Mouse (Mus musculus) small intestine, adult 2 months (tissue): ENCODE measurements around the gene Plxdc1. TPM values are rescaled to one million over a fixed set of nuclear protein-coding genes. Genes with fewer than 3 reads are reported as not detected.

ENCODE experiments used
- H3K27ac ChIP-seq: fragments of 200-500 bp; 2 replicates; pipeline ENCODE4 v1.5.1; 2012; ENCODE audit warnings: low read depth, low read length, control low read depth, inconsistent platforms; ENCODE audit not compliant: insufficient read depth
- H3K27me3 ChIP-seq: fragments of 200-500 bp; 2 replicates; pipeline ENCODE4 v1.6.1; 2012; ENCODE audit warnings: mild to moderate bottlenecking, moderate library complexity, low read length, inconsistent platforms; ENCODE audit not compliant: control insufficient read depth, insufficient read depth
- H3K36me3 ChIP-seq: fragments of 200-500 bp; 2 replicates; pipeline ENCODE4 v1.6.1; 2012; ENCODE audit warnings: mild to moderate bottlenecking, low read length, control low read depth, inconsistent platforms; ENCODE audit not compliant: control insufficient read depth, insufficient read depth
- H3K4me1 ChIP-seq: fragments of 200-500 bp; 2 replicates; pipeline ENCODE4 v1.6.1; 2012; ENCODE audit warnings: low read length, inconsistent platforms, mixed read lengths; ENCODE audit not compliant: control insufficient read depth, insufficient read depth, insufficient read length
- H3K4me3 ChIP-seq: fragments of 200-500 bp; 2 replicates; pipeline ENCODE4 v1.5.1; 2012; ENCODE audit warnings: low read depth, mild to moderate bottlenecking, control low read depth, inconsistent platforms, low read length, moderate library complexity
- CTCF ChIP-seq: fragments of 200-500 bp; IDR thresholded peaks from 2 replicates; pipeline ENCODE4 v1.5.1; 2012; ENCODE audit warnings: low read depth, mild to moderate bottlenecking, control low read depth, inconsistent platforms, low read length, moderate library complexity, mixed read lengths; ENCODE audit not compliant: insufficient replicate concordance, insufficient read length; ENCODE audit errors: extremely low read depth
- POLR2A ChIP-seq: fragments of 200-500 bp; IDR thresholded peaks from 2 replicates; pipeline ENCODE4 v1.6.1; 2012; ENCODE audit warnings: low read depth, mild to moderate bottlenecking, control low read depth, inconsistent platforms, low read length, moderate library complexity
- WGBS: fragments of 180-500 bp; shearing (Covaris S2); methylation state at CpG from one replicate; pipeline ENCODE4 v1.1.7; 2018; 5-methylcytosine and 5-hydroxymethylcytosine counted together
- polyA plus RNA-seq: library from polyadenylated mRNA; depleted of rRNA; stranded (reverse); fragments of >200 nt; gene quantifications from 2 replicates; pipeline ENCODE4 v1.2.3, GENCODE M21; 2012; rRNA removed

Gene Plxdc1
- polyA plus RNA-seq = 1.1 and 1.6 TPM in 2 replicates

GRCm38 (mm10) chr11:97985727-97986677 is at the start of gene Plxdc1:
TSS of gene Plxdc1 (minus strand) at chr11:97986444.
- no peaks in the 10 kb centered on the region for H3K36me3 ChIP-seq
- WGBS = 4% methylated on average over 61 of the region's 74 CpGs
- peaks cover 12% of the 10 kb centered on the region for H3K27me3 ChIP-seq
- peak within 1 kb of the TSS; percentile 77 for H3K4me3 ChIP-seq
- H3K4me1 ChIP-seq = no peaks in the 10 kb centered on the region
- no peak within 1 kb of the TSS for H3K27ac ChIP-seq
- no peak for TF ChIP-seq POLR2A
- TF ChIP-seq CTCF = no peak

- Histone ChIP-seq H3K4me1 (no peaks in the 10 kb centered on the region; the same call in 1 of the 2 replicates), H3K27me3 (peaks cover 17% of the 10 kb centered on the region), H3K27ac (no peak overlapping the region), H3K4me3 (peak overlapping the region; percentile 4; the same call in 1 of the 2 replicates), H3K36me3 (no peaks in the 10 kb centered on the region)
- TF ChIP-seq CTCF (no peak), POLR2A (no peak)
- WGBS = 2% methylated on average over 26 of the region's 27 CpGs
These were observed 49.7 kb upstream of the Plxdc1 start for GRCm38 (mm10) chr11:98035977-98036377.

- TF ChIP-seq POLR2A = no peak
- no peak for TF ChIP-seq CTCF
- WGBS = 76% methylated on average over 4 of the region's 4 CpGs
- no peak overlapping the region for H3K27ac ChIP-seq
- H3K4me3 ChIP-seq = no peak overlapping the region
- no peaks in the 10 kb centered on the region; the same call in 1 of the 2 replicates for H3K4me1 ChIP-seq
- peaks cover 8% of the 10 kb centered on the region for H3K36me3 ChIP-seq
- peaks cover 17% of the 10 kb centered on the region for H3K27me3 ChIP-seq
These were observed 48.6 kb upstream of the Plxdc1 start for GRCm38 (mm10) chr11:98034840-98035239.

- H3K27ac ChIP-seq = no peak overlapping the region
- TF ChIP-seq CTCF (no peak), POLR2A (no peak)
- H3K4me1 ChIP-seq = no peaks in the 10 kb centered on the region; the same call in 1 of the 2 replicates
- WGBS = 77% methylated on average over 5 of the region's 5 CpGs
- peaks cover 15% of the 10 kb centered on the region for H3K36me3 ChIP-seq
- no peak overlapping the region for H3K4me3 ChIP-seq
- peaks cover 17% of the 10 kb centered on the region for H3K27me3 ChIP-seq
These were observed 47.8 kb upstream of the Plxdc1 start for GRCm38 (mm10) chr11:98034061-98034460.

GRCm38 (mm10) chr11:98031443-98031770 is 45.2 kb upstream of the Plxdc1 start:
- Histone ChIP-seq H3K4me3 (no peak overlapping the region), H3K36me3 (peaks cover 24% of the 10 kb centered on the region), H3K4me1 (no peaks in the 10 kb centered on the region; the same call in 1 of the 2 replicates), H3K27me3 (peaks cover 10% of the 10 kb centered on the region), H3K27ac (no peak overlapping the region)
- WGBS = 6% methylated on average over 5 of the region's 5 CpGs
- TF ChIP-seq POLR2A = no peak
- TF ChIP-seq CTCF = peak; percentile 74; the same call in 1 of the 2 replicates

- TF ChIP-seq CTCF (no peak), POLR2A (no peak)
- no peak overlapping the region for H3K27ac ChIP-seq
- WGBS = 56% methylated on average over 5 of the region's 5 CpGs
- peaks cover 6% of the 10 kb centered on the region for H3K27me3 ChIP-seq
- no peak overlapping the region for H3K4me3 ChIP-seq
- H3K36me3 ChIP-seq = peaks cover 24% of the 10 kb centered on the region
- H3K4me1 ChIP-seq = no peaks in the 10 kb centered on the region; the same call in 1 of the 2 replicates
These were observed 44.6 kb upstream of the Plxdc1 start for GRCm38 (mm10) chr11:98030701-98031442.
